Mouse (Mus musculus) mouse embryonic stem cell (cell line): ENCODE data around the gene Chd6.

Experiments
- in situ Hi-C, 2 experiments: fragments of 300-500 bp; cut with MboI; formaldehyde crosslinking; loops; 1 replicate in 1 of 2; 3 replicates in 1 of 2; pipeline ENCODE4 v1.14.3; 2019 to 2020; ENCODE audit warnings: low sequenced_read_pairs in 2 of 2, low pct_unique_long_range_greater_than_20kb in 1 of 2, mixed read lengths in 1 of 2; ENCODE audit not compliant: unreplicated experiment in 1 of 2

The Chd6 gene

DNA sequence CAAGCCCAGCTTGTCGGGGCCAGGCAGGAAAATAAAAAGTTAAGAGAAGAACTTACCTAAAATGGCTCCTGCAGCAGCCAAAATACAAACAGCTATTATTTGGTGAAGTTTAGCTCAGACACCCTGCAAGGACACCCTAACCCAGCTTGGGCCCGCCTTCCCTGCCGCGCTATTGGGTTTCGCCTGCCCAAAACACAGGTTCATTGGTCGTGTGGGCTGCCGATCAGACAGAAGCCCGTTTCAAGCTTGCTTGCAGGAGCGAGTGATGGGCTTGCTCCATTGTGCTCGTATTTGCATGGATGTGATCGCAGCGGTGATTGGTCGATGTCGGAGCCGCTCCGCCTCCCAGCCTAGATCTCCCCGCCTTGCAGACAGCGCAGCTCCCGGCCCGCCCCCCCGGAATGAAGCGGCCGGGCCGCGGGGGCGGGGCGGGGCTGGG lies at the start of gene Chd6:
Gene Chd6 (minus strand): TSS at position 143 of the 439 bp plus-strand sequence.
- in situ Hi-C loops, result no loop called here

DNA sequence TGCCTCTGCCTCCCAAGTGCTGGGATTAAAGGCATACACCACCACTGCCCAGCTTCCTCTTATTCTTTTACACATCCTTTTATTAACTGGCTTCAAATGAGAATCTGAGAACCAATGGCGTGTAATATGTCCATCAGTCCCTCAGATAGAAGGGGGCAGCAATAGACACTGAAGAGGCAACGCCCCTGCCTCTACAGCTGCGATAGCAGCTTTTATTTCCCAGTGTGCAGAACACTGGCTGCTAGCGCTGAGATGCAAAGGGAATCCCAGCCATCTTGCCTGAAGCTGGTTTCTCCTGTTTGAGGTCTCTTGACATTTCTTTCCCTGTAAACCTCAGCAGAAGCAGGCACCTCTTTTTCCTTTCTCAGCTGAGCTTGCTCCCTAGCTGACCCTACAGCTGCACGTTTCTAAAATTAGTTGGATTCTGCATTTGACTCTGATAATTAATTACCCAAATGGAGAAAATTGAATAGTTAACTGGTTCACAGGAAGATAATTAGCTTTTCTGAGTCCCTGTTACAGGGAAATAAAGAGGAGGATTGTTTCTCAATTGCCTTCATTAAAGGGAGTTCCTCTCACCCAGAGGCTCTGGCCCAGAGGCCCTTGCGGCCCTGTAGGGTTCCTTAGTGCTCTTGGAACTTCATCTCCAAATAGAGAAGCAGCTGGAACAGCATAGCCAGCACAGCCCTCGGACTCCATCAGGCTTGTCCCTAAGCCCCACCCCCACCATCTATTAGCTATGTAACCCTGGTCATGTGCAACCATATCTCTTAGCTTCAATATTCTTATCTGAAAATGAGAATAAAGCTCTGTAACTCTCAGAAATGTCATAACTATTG lies 41.3 kb upstream of the Chd6 start:
- in situ Hi-C loops, result no loop called here

DNA sequence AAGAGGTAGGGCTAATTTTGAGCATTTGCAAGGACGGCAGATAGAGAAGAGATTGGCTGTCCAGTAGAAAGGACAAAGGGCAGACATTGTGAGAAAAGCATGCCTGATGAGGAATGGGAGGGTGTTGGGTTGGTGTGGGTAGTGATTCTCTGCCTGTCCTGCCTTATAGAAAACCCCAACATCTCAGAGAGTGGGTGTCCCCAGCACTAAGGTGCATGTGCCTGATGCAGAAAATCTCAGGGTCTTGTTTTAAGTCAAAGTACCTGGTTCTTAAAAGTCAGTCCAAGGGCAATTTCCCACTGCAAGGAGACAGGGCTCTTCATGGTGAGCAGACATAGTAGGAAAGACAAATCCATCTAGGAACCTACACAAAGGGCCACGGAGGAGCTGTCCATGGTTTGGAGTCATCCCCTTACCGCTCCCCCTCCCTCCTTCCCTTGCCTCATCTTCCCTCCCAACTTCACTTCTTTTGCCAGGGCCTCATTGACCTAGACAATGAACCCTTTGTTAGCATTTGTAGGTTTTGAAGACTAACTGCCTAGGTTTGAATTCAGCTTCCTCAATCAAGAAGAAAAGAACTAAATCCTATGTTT lies 39.6 kb upstream of the Chd6 start:
- in situ Hi-C loops, result no loop called here

DNA sequence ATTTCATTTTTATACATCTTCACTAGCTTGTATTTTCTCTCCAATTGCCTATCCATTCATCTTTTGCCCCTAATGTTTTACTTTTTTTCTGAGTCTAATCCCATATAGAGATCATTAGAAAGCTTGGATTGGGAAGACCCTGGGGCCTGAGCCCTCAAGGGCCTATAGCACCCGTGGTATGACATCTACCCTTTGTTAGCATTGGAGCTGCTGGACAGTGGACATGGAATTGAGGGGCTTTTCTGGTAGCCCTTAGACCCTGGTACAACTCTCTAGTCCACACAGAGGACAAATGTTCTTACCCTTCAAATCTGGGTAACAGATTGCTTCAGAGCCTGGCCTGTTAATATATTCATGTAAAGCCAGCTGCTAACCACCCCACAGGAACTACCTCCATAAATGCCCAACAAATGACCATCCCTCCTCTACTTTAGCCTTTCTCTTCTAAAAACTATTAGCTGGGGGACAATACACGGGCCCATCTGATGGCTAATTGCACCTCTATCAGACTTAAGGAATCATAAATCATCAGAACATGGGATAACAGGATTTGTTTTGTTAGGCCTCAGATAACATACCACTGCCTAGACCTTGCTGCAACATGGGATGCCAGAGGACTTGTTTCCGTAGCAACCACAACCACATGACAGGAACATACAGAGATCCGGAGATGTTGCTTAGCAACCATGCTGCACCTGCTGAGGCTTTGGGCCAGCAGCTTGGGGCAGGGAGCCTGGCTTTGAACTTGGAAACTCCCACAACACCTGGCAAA lies 39.0 kb upstream of the Chd6 start:
- in situ Hi-C loops, result no loop called here

DNA sequence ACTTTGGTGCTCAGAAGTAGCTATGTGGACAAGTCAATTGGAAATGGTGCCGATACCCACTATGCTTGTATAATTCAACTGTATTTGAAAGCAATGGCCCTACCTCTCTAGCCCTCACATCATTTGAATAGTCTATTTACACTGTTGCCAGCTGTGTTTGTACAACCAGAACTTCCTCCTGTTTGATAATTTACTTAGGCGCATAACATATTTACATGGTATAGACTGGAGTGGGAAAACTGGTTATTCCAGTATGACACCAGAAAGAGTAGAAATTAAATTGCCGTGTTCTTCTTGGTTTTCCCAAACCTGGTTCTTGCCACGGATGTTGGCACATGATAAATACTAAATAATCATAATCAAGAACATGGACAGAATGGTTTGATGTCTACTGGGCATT lies 35.9 kb upstream of the Chd6 start:
- in situ Hi-C loops, result no loop called here

DNA sequence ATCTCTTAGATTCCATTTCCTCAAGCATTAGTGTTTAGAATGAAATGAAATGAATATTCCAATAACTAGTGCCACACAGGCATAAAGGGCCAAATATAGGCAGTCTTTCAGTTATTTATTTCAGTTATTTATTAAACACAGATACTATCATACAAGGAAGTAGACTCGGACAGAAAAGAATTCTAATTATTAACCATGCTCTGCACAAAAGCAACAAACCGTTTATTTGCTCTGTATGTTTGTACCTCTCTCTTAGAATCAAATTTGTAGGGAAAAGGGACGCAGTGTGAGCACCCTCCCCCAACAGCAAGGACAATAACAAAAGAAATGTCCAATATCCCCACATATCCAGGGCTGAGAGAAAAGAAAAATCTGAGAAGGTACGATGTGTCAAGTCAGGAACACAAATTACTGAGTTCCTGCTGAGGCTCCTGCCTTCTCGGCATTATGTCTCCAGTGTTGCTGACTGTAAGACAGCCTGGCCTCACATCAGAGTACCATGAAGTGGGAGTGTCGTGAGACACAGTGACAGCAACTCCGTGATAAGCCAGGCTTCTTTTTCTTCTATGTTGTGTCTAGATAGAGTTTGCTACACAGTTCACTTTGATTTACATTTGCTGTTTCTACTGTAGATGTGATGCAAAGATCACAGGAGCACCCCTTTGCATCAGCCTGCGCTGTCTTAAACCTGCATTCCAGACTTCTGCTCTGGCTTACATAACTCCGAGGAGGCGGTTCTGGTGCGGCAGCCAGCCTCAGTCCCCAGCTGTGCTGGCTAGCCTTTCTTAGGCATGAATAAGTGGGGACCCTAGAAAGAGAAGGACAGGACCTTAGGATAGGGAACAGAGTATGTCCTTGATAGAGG lies 30.0 kb upstream of the Chd6 start:
- in situ Hi-C loops, result no loop called here

DNA sequence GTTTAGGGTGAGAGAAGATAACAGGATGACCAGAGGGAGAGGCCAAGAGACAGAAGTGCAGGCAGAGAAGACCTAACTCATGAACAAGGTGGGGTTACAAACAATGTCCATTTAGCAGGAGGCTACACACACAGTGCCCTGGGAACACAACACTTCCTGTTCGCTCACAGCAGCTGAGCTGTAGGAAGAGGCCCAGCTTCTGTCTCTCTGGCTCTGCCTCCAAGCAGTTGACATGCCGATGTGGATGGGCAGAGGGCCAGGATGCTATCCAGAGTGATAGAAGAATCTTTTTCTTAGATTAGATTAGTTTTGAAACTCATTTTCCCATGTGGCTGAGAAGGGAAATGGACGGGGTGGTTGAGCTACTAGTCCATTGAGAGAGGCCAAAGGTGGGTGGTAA lies 28.1 kb upstream of the Chd6 start:
- in situ Hi-C loops, result no loop called here

DNA sequence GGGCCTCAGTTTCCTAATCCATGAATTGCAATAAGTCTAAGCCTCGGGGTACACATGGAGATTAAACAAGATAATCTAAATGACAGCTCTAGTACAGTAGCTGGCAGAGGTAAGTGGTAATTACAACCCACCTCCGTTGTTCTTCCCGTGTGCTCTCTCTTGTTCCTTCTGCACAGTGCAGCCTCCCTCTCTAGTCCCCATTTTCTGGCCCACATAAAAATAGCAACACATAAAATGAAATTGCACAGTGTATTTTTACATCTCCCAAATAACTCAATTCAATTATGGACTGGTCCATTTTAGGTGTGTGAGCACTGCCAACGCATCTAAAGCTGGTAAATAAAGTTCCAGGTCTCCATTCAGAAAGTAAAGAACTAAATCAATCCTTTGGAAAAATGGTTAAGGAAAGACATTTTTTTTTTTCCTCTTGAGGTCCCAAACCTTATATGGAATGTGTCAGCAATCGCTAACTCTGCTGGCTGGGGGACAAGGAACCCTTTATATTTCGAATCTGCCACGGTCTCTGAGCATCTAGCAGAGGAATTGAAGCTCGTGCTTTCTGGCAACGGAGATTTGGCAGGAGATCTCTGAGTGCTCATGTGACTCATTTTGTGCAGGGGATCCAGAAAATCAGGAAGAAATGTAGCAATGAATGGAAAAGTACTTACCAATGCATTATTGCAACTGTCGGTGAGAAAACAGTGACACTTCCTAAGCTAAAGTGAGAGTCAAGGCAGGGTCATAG lies 19.7 kb upstream of the Chd6 start:
- in situ Hi-C loops, result no loop called here

DNA sequence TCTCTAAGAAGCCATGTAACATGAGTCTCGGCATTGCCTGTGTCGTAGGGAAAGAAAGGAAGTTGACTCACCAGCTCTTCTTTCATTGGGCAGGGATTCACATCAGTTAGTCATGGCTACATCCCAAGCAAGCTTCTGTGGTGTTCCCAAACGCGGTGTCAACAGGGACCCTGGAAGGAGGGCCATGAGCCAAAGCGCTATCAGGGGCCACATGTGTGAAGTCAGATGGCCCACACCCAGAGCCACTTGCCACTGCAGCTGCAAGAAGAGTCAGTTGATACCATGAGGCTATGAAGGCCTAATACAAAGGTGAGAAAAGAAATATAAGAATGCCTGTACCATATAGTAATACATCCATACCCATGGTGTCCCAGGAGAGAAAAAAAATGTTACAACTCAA lies 3.1 kb upstream of the Chd6 start:
- in situ Hi-C loops, result no loop called here

DNA sequence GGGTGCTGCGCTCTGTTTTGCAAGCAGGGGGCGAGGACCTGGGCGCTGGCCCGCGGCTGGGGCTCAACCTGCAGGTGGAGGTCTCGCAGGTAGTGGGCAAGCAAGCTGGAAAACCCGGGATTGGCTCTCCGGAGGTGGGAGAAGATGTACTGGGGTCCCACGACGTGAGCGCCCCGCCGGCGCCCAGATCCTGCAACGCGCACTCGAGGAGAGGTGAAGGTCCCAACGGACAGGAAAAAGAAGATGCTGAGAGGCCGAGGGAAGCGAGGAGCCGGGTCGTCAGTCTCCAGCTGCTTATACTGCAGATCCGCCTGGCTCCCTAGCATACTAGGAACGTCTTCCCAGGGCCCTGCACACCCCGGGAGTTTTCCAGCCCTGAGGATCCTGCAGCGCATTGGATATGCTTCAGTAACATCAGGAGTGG lies 535 bp upstream of the Chd6 start:
- in situ Hi-C loops, result no loop called here

DNA sequence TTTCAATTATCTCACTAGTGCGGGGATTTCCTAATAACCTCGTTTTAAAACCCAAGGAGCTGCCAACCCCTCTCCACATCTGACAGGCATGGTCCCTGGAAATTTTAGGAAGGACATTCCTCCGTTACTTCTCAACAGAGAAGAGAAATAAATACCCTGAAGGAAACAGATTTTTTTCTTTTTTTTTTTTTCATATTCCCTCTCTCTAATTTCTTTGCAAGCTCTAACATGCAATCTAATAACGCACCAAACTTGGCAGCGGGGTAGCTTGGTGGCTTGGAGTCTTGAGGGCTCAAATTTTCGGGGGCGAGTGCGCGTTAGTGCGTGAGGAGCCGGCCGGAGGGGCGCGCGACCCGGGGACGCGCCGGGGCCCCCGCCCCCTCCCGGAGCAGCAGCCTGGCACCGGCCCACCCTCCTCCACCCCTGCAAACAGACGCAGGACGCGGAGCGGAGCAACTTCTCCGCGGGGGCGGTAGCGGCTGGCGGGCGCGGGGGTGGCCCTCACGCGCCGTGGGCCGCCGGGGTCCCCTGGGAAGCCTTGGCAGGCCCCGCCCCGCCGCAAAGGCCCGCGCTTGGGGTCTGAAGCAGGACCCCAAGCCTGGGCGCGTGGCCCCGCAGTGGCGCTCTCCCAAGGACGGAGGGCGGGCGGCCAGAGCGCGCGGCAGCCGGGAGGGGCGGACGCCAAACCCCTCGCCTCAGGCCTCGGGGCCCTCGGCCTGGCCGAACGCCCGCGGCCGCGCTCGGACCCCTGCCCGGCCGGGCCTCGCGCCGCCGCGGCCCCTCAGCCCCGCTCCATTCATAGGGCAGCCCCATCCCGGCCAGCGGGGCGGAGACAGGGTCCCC lies 569 bp downstream of the Chd6 start:
- in situ Hi-C loops, result no loop called here

DNA sequence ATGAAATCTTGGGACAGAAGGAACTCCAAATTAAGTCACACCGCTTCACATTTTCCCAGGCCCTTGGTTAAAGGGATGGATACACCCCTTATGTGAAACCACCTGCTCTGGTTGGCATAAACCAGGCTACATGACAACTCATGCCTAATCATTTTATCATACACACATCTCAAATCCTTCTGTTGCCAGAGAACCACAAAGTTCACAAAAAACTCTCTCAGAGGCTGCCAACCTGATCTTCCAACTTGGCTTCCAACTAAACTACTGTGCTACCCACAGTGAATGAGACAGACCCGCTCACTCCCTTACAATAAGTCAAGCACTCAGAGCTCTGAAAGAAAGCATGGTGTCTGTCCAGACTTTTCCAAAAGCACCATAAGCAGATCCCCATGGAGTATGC lies 1.6 kb downstream of the Chd6 start:
- in situ Hi-C loops, result no loop called here

DNA sequence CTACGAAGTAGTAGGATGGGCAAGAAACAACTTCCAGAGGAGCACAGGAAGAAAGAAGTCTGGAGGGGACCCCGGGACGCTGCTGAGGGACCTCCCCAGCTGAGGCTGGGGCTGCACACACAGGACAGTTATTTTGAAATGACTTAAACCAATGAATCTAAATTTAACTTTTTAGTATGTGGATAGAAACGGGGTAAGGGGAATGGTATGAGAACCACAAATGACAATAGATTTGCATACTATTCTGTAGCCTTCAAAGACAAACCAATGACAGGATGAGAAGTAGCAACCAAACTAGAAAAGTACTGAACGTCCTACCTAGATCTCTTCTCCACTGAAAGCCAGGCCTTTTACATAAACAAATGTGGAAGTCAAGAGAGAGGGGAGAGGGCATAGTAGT lies 5.1 kb downstream of the Chd6 start:
- in situ Hi-C loops, result no loop called here

DNA sequence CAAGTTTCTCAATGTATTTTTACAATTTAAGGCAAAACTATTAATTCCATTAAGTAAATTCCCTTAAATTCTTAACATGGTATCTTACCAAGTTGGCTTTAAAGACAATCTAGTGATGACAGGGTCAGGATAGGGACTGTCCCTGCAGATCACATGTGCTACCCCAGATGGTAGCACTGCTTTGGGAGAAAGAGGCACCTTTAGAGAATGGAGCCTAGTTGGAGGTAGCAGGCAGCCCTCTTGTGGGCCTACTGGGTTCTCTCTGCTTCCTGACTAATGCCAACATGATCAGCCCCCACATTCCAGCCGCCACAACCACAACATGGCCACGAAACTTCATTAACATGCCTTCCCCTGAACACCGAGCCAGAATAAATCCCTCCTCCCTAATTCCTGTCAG lies 6.8 kb downstream of the Chd6 start:
- in situ Hi-C loops, result no loop called here

DNA sequence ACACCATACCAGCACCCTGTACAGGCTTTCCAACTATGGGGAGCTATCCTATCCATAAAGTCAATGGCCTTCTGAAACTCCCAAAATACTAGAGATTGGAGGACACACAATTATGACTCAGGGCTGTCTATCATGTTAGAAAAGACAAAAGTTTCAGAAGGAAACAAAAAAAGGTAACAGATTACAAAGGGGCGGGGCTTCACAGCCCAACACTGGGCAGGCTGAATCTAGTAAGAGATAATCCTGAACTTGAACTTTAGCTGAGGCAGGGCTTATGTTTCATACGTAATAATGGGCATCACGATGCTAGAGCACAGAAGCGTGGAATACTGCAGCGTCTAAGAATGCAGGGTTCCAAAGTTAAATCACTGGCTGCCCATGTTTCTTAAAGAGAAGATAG lies 11.1 kb downstream of the Chd6 start:
- in situ Hi-C loops, result no loop called here

DNA sequence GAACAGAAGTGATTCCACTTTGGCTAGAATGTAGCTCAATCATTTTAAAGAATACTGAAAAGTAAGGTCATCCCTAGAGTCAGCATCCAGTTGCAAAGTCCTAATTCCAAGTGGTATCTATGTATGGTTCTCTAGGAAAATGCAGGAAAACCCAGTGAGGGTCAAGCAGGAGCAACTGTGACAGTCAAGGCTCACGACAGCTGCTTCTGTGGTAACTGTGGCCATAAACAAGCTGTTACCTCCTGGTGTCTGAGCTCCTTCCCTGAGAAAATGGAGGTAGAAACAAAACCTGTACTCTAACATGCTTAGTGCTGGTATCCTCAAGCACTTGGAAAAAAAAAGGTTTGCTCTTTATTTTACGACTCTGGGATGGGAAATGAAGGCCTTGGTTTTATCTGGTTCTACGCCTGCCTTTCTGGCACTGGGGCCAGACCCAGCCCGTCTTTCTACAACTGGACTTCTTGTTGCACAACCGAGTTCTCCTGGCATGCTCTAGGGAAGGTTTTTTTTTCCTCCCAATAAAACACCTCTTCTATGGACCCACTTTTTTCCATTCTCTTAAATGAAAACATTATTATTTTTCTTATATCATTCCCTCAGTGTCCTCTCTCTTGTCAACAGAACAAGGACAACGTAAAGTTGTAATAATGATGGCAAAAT lies 18.0 kb downstream of the Chd6 start:
- in situ Hi-C loops, result no loop called here

DNA sequence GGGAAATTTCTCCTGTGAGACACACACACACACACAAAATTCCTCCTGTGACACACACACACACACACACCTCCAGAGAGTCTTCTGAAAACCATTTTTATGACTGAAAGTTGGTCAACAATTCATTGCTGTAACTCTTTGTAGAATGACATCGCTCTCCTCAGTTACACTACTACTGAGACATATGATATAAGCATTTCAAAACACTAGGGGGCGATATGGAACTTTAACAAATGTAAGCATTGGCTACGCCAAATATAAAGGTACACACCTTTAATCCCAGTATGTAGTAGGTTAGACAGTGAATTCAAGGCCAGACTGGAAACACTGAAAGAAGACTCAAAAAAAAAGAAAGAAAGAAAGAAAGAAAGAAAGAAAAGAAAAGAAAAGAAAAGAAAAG lies 18.7 kb downstream of the Chd6 start:
- in situ Hi-C loops, result no loop called here
